In the genomic region with DNA sequence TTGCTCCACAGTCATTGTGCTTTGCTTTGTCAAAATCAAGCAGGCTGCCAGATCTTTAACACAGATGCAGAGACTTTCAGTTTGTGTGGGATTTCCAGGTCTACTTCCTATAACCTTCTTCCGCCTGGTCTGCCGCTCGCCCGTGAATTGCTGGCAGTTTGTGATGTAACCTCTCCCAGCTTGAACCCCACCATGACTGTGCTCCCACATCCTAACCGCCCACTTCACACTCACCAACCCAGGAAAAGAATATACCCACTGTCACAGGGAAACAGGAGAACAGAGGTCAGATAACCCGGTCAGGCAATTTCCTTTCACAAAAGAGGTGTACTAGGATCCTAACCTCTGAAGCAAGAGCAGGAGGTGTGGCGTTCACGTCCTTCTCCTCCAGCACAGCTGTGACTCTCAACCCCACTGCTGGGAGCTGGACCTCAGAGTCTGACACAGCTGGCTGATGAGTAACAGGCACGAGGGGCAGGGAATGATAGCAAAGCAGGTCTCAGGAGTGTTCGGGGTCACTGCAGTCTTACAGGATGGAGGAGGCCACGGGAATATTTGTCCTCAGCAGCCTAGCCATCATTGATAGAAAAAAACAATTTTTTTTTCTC, we compare ENCODE assay signal across 9 mouse cellular contexts.
A peak's percentile ranks its signal among the peaks of the same experiment; 100 is the strongest.
DNase-seq lines count a peak whose midpoint lies in the region; ATAC-seq and TF ChIP-seq lines count a peak whose summit lies in the region.
"Had no signal": no experiment of that assay in that cellular context is flagged by ENCODE, and none has a peak within 500 bp of the region (broad histone marks: within the 10 kb centered on the region; RNA-seq: fewer than 3 reads in every experiment).

No protein-coding gene starts in this region.

- TF ChIP-seq POLR2A in spleen, adult 2 months (IDR thresholded peaks at IDR 0.05; ENCODE audit: low read depth, low read length) = no peak

- H3K4me1 ChIP-seq in spleen, adult 2 months (ENCODE audit: control insufficient read depth, insufficient read depth, insufficient read length) = peaks cover 16% of the 10 kb centered on the region; the same call in 1 of the 2 replicates
- peaks cover 50% of the 10 kb centered on the region for H3K4me1 ChIP-seq in limb, embryonic 10.5 days
- H3K4me1 ChIP-seq in hindbrain, embryonic 16.5 days (ENCODE audit: control insufficient read depth, insufficient read depth, low read depth, low read length) = peaks cover 11% of the 10 kb centered on the region

- H3K36me3 ChIP-seq in spleen, adult 2 months (ENCODE audit: control insufficient read depth, insufficient read depth, low read length) = no peaks in the 10 kb centered on the region
- H3K36me3 ChIP-seq in limb, embryonic 10.5 days = peaks cover 10% of the 10 kb centered on the region
- H3K36me3 ChIP-seq in hindbrain, embryonic 16.5 days (ENCODE audit: control insufficient read depth, insufficient read depth, low read length) = no peaks in the 10 kb centered on the region

- H3K27ac ChIP-seq in spleen, adult 2 months (ENCODE audit: insufficient read depth, low read length) = peak overlapping the region; percentile 58
- H3K27ac ChIP-seq in limb, embryonic 10.5 days = peak overlapping the region; percentile 70; the same call in 1 of the 2 replicates
- no peak overlapping the region for H3K27ac ChIP-seq in hindbrain, embryonic 16.5 days (ENCODE audit: low read depth, low read length)

- H3K9ac ChIP-seq in hindbrain, embryonic 16.5 days (ENCODE audit: low read depth, low read length) = no peak overlapping the region

- DNase-seq in spleen, adult 2 months (ENCODE audit: low read depth in 1 of 2, low spot score in 2 of 2) = no peak
- no peak for DNase-seq in spleen, adult 18-20 months
- peak; percentile 32 for DNase-seq in heart, adult 8-10 months (ENCODE audit: low spot score)
- DNase-seq in limb, embryonic 10.5 days (ENCODE audit: low spot score) = no peak
- DNase-seq in thymus, postnatal 4 days = peak; percentile 17
- DNase-seq in urinary bladder, adult 2 months (ENCODE audit: low spot score) = no peak
- DNase-seq in T-cell, adult 2 months (ENCODE audit: low spot score) = no peak

- no peak overlapping the region for H3K4me3 ChIP-seq in spleen, adult 2 months (ENCODE audit: extremely low read depth, insufficient read depth, insufficient read length)
- H3K4me3 ChIP-seq in limb, embryonic 10.5 days = no peak overlapping the region
- no peak overlapping the region for H3K4me3 ChIP-seq in hindbrain, embryonic 16.5 days (ENCODE audit: low read length)

- 18% methylated on average over 11 of the region's 11 CpGs for WGBS in spleen, adult 2 months
- WGBS in limb, embryonic 10.5 days = 61% methylated on average over 11 of the region's 11 CpGs
- WGBS in hindbrain, embryonic 16.5 days = 69% methylated on average over 11 of the region's 11 CpGs

- TF ChIP-seq CTCF in spleen, adult 2 months (IDR thresholded peaks at IDR 0.05; ENCODE audit: extremely low read depth, insufficient read depth, insufficient read length, insufficient replicate concordance) = no peak

- H3K9me3 ChIP-seq in limb, embryonic 10.5 days (replicated peaks) = no peaks in the 10 kb centered on the region
- H3K9me3 ChIP-seq in hindbrain, embryonic 16.5 days (ENCODE audit: control insufficient read depth, low read length) = no peaks in the 10 kb centered on the region

- H3K4me2 ChIP-seq in hindbrain, embryonic 16.5 days (ENCODE audit: low read length) = no peak overlapping the region

- no peak for ATAC-seq in hindbrain, embryonic 16.5 days
- ATAC-seq: Patski had no signal

- H3K27me3 ChIP-seq in spleen, adult 2 months (ENCODE audit: control insufficient read depth, insufficient read depth, low read length) = no peaks in the 10 kb centered on the region
- H3K27me3 ChIP-seq in limb, embryonic 10.5 days (ENCODE audit: low read depth, poor library complexity, severe bottlenecking) = no peaks in the 10 kb centered on the region
- H3K27me3 ChIP-seq in hindbrain, embryonic 16.5 days (replicated peaks; ENCODE audit: control insufficient read depth, insufficient read depth, low read length) = no peaks in the 10 kb centered on the region
- H3K27me3 ChIP-seq: Patski had no signal

Comparison
In these comparisons a context has a peak if more than half of its experiments do, and no peak if none do; other contexts are left out.
1. DNase-seq: peak in heart, adult 8-10 months (single experiment) and thymus, postnatal 4 days (single experiment); none in spleen, adult 2 months (0 of 2), spleen, adult 18-20 months (0 of 2), limb, embryonic 10.5 days (single experiment), urinary bladder, adult 2 months (single experiment) and T-cell, adult 2 months (single experiment).